Mouse (Mus musculus): ENCODE data around the gene Ywhag.
A peak's percentile ranks its signal among the peaks of the same experiment; 100 is the strongest.

Gene Ywhag

GRCm38 (mm10) chr5:135913201-135913600 is 21.2 kb downstream of the Ywhag start:
- no peak for DNase-seq (ENCODE audit: low read depth, low spot score)

GRCm38 (mm10) chr5:135911633-135912220 is 22.7 kb downstream of the Ywhag start:
- no peak for DNase-seq (ENCODE audit: low read depth, low spot score)

GRCm38 (mm10) chr5:135910813-135911212 is 23.6 kb downstream of the Ywhag start:
- no peak for DNase-seq (ENCODE audit: low read depth, low spot score)

GRCm38 (mm10) chr5:135909646-135910045 is 24.8 kb downstream of the Ywhag start:
- DNase-seq (ENCODE audit: low read depth, low spot score) = no peak

- no peak for DNase-seq (ENCODE audit: low read depth, low spot score)
Observed at GRCm38 (mm10) chr5:135908989-135909388, 25.4 kb downstream of the Ywhag start.

- DNase-seq (ENCODE audit: low read depth, low spot score) = no peak
Observed at GRCm38 (mm10) chr5:135908185-135908584, 26.2 kb downstream of the Ywhag start.

- no peak for DNase-seq (ENCODE audit: low read depth, low spot score)
Observed at GRCm38 (mm10) chr5:135907256-135907655, 27.2 kb downstream of the Ywhag start.

- no peak for DNase-seq (ENCODE audit: low read depth, low spot score)
Observed at GRCm38 (mm10) chr5:135906846-135907245, 27.6 kb downstream of the Ywhag start.

GRCm38 (mm10) chr5:135905320-135906225 is 28.8 kb downstream of the Ywhag start:
- DNase-seq (ENCODE audit: low read depth, low spot score) = no peak

GRCm38 (mm10) chr5:135904259-135904658 is 30.2 kb downstream of the Ywhag start:
- no peak for DNase-seq (ENCODE audit: low read depth, low spot score)

- peak; percentile 93 for DNase-seq (ENCODE audit: low read depth, low spot score)
Observed at GRCm38 (mm10) chr5:135903551-135904151, 30.8 kb downstream of the Ywhag start.

GRCm38 (mm10) chr5:135903058-135903457 is 31.4 kb downstream of the Ywhag start:
- no peak for DNase-seq (ENCODE audit: low read depth, low spot score)

GRCm38 (mm10) chr5:135901354-135902095 is 32.9 kb downstream of the Ywhag start:
- no peak for DNase-seq (ENCODE audit: low read depth, low spot score)

GRCm38 (mm10) chr5:135900701-135901100 is 33.7 kb downstream of the Ywhag start:
- DNase-seq (ENCODE audit: low read depth, low spot score) = no peak

GRCm38 (mm10) chr5:135899833-135900232 is 34.6 kb downstream of the Ywhag start:
- no peak for DNase-seq (ENCODE audit: low read depth, low spot score)

- DNase-seq (ENCODE audit: low read depth, low spot score) = no peak
Observed at GRCm38 (mm10) chr5:135898995-135899394, 35.4 kb downstream of the Ywhag start.

GRCm38 (mm10) chr5:135898028-135898427 is 36.4 kb downstream of the Ywhag start:
- DNase-seq (ENCODE audit: low read depth, low spot score) = peak; percentile 54

GRCm38 (mm10) chr5:135894958-135895357 is 39.5 kb downstream of the Ywhag start:
- DNase-seq (ENCODE audit: low read depth, low spot score) = no peak

GRCm38 (mm10) chr5:135892589-135893351 is 41.6 kb downstream of the Ywhag start:
- no peak for DNase-seq (ENCODE audit: low read depth, low spot score)

- DNase-seq (ENCODE audit: low read depth, low spot score) = no peak
Observed at GRCm38 (mm10) chr5:135890920-135891319, 43.5 kb downstream of the Ywhag start.

GRCm38 (mm10) chr5:135890323-135890722 is 44.1 kb downstream of the Ywhag start:
- DNase-seq (ENCODE audit: low read depth, low spot score) = no peak
